In genomic region chr17:84933968-84934367, GRCm38 (mm10) we compare ENCODE assay signal across 18 mouse cellular contexts. TPM values are rescaled to one million over a fixed set of nuclear protein-coding genes. Genes with fewer than 3 reads are reported as not detected.
A peak's percentile ranks its signal among the peaks of the same experiment; 100 is the strongest.
DNase-seq lines count a peak whose midpoint lies in the region; ATAC-seq lines count a peak whose summit lies in the region.
"Had no signal": no experiment of that assay in that cellular context is flagged by ENCODE, and none has a peak within 500 bp of the region (broad histone marks: within the 10 kb centered on the region; RNA-seq: fewer than 3 reads in every experiment).

No protein-coding gene starts in this region.

- peak overlapping the region; percentile 21 for H3K4me3 ChIP-seq in liver, embryonic 12.5 days
- no peak overlapping the region for H3K4me3 ChIP-seq in forebrain, embryonic 11.5 days (ENCODE audit: low read depth, low read length)
- H3K4me3 ChIP-seq: forebrain, embryonic 12.5 days; heart, embryonic 15.5 days; hindbrain, embryonic 15.5 days had no signal

- H3K27me3 ChIP-seq in liver, embryonic 12.5 days (replicated peaks), result no peaks in the 10 kb centered on the region
- no peaks in the 10 kb centered on the region for H3K27me3 ChIP-seq in forebrain, embryonic 11.5 days (ENCODE audit: control insufficient read depth, insufficient read depth, low read length)
- H3K27me3 ChIP-seq: forebrain, embryonic 12.5 days; heart, embryonic 15.5 days; hindbrain, embryonic 15.5 days had no signal

- peaks cover 60% of the 10 kb centered on the region for H3K4me1 ChIP-seq in liver, embryonic 12.5 days
- H3K4me1 ChIP-seq in forebrain, embryonic 11.5 days (replicated peaks; ENCODE audit: control insufficient read depth, insufficient read depth, low read length), result no peaks in the 10 kb centered on the region
- H3K4me1 ChIP-seq: forebrain, embryonic 12.5 days; hindbrain, embryonic 15.5 days had no signal

- WGBS in liver, embryonic 12.5 days (ENCODE audit: insufficient replicate concordance), result 11% methylated on average over 5 of the region's 5 CpGs
- 58% methylated on average over 5 of the region's 5 CpGs for WGBS in forebrain, embryonic 11.5 days

- H3K9me3 ChIP-seq in liver, embryonic 12.5 days (replicated peaks), result peaks cover 21% of the 10 kb centered on the region
- H3K9me3 ChIP-seq in forebrain, embryonic 11.5 days (ENCODE audit: control insufficient read depth, low read length), result no peaks in the 10 kb centered on the region
- H3K9me3 ChIP-seq: forebrain, embryonic 12.5 days; heart, embryonic 15.5 days; hindbrain, embryonic 15.5 days had no signal

- H3K36me3 ChIP-seq in liver, embryonic 12.5 days, result peaks cover 6% of the 10 kb centered on the region
- no peaks in the 10 kb centered on the region for H3K36me3 ChIP-seq in forebrain, embryonic 11.5 days (ENCODE audit: control insufficient read depth, insufficient read depth, low read length)
- H3K36me3 ChIP-seq: forebrain, embryonic 12.5 days; heart, embryonic 15.5 days; hindbrain, embryonic 15.5 days had no signal

- intact Hi-C loops in left cerebral cortex, postnatal 14 days (cut with DNase I), result no loop called here

- DNase-seq in MEL-GATA-1-ER (ENCODE audit: extremely low read depth, low read depth), result peak; percentile 74
- peak; percentile 87 for DNase-seq in c-Kit-positive CD71-positive TER-119-positive erythroid progenitor cells, embryonic 14.5 days (ENCODE audit: low spot score)
- peak; percentile 30 to 55 for DNase-seq in spleen, postnatal 36 days (ENCODE audit: low spot score in 2 of 2)
- DNase-seq in heart, adult 18-20 months, result no peak
- no peak for DNase-seq in left cerebral cortex, postnatal 14 days (ENCODE audit: low spot score in 2 of 2)
- DNase-seq in forebrain, embryonic 11.5 days (ENCODE audit: low spot score), result no peak
- DNase-seq: adrenal gland, postnatal 25 days; cerebellum, adult 11 months; embryo, embryonic 11 days; kidney, postnatal 10 days; layer of hippocampus, adult 9-11 months; left cerebral cortex, postnatal 4 days had no signal

- peak overlapping the region; percentile 55 for H3K4me2 ChIP-seq in liver, embryonic 12.5 days
- no peak overlapping the region for H3K4me2 ChIP-seq in forebrain, embryonic 11.5 days (ENCODE audit: low read depth, low read length, severe bottlenecking)
- H3K4me2 ChIP-seq: forebrain, embryonic 12.5 days; heart, embryonic 15.5 days; hindbrain, embryonic 15.5 days; midbrain, embryonic 11.5 days had no signal

- peak overlapping the region; percentile 88 for H3K27ac ChIP-seq in liver, embryonic 12.5 days
- H3K27ac ChIP-seq in forebrain, embryonic 11.5 days (ENCODE audit: low read depth, low read length), result no peak overlapping the region
- H3K27ac ChIP-seq: forebrain, embryonic 12.5 days; heart, embryonic 15.5 days; hindbrain, embryonic 15.5 days had no signal

- H3K9ac ChIP-seq in liver, embryonic 12.5 days, result peak overlapping the region; percentile 52
- no peak overlapping the region for H3K9ac ChIP-seq in forebrain, embryonic 11.5 days (ENCODE audit: low read length)
- H3K9ac ChIP-seq: forebrain, embryonic 12.5 days; heart, embryonic 15.5 days; hindbrain, embryonic 15.5 days had no signal

- ATAC-seq in liver, embryonic 12.5 days, result peak; percentile 98
- no peak for ATAC-seq in forebrain, embryonic 11.5 days (replicated peaks; ENCODE audit: low FRiP score)
- ATAC-seq: lung, postnatal 0 days had no signal

RNA-seq across cellular contexts. Expression of gene Ppm1b, which starts 22.6 kb away (rescaled TPM):
- 71.7 and 75.2 TPM in 2 replicates for polyA plus RNA-seq in liver, embryonic 12.5 days (2016; fragmentation: Nextera tagmentation; extraction: Ambion mirVana)
- 100 to 1,000 TPM; 123 to 129 TPM for total RNA-seq in heart, adult 18-20 months (2021)
- total RNA-seq in left cerebral cortex, postnatal 14 days (2021), result 100 to 1,000 TPM; 116 to 123 TPM
- 94.7 and 99.5 TPM in 2 replicates for polyA plus RNA-seq in forebrain, embryonic 11.5 days (2014; fragmentation: Nextera tagmentation; extraction: Ambion mirVana)

Comparison
In these comparisons a context has a peak if more than half of its experiments do, and no peak if none do; other contexts are left out.
1. DNase-seq: peak in MEL-GATA-1-ER (single experiment), c-Kit-positive CD71-positive TER-119-positive erythroid progenitor cells, embryonic 14.5 days (single experiment) and spleen, postnatal 36 days (2 of 2); none in heart, adult 18-20 months (0 of 2), left cerebral cortex, postnatal 14 days (0 of 2) and forebrain, embryonic 11.5 days (single experiment).